Mouse (Mus musculus): ENCODE data around the gene Cdk6. TPM values are rescaled to one million over a fixed set of nuclear protein-coding genes. Genes with fewer than 3 reads are reported as not detected.
"Not testable (repeated sequence)": the region's sequence is repeated elsewhere in the genome, so short reads cannot be mapped to it uniquely, and the experiment has no call there.

The Cdk6 gene
- 1 to 10 TPM in 3 of 4 experiments, under 1 TPM in 1; 0.56 to 1.3 (median 1.2) TPM for total RNA-seq (2022)

DNA sequence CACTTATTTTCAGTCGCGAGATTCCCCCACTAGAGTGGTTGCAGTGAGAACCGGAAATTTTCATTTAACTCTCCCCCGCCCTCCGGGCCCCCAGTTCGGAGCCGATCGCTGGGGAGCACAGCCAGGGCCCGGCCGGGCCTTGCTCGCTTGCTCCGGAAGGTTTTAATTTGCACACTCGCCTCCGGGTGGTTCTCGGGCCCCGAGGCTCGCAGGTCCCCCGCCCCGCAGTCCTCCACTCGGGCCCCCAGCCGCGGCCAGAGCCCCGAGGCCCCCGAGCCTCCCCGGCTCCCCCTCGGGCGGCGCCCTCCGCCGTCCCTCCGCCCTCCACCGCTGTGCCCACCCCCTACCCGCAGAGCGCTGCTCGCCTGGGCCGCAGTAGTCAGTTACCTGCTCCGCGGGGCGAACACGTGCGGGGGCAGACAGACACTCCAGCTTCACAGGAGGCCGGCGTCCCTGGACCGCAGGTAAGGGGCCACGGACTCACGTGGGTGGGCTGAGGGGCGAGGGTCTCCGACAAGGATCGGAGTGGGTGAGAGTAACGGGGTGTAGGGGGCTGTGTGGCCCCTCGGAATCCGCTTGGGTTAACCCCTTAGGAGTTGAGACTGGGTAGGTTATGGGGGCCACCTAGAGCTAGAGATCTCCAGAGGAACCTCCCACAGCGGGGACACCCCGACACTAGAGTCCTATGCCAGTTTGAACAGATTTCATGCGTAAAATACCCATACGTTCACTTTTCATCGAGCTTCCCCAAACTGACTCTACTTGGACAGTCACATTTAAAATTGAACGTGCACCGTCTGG, at the start of gene Cdk6:
TSS of gene Cdk6 (plus strand) at position 375 of the 801 bp plus-strand sequence.
- DNase-seq (ENCODE audit: low spot score in 2 of 2) = peak in 1 of 2 experiments; percentile 8

DNA sequence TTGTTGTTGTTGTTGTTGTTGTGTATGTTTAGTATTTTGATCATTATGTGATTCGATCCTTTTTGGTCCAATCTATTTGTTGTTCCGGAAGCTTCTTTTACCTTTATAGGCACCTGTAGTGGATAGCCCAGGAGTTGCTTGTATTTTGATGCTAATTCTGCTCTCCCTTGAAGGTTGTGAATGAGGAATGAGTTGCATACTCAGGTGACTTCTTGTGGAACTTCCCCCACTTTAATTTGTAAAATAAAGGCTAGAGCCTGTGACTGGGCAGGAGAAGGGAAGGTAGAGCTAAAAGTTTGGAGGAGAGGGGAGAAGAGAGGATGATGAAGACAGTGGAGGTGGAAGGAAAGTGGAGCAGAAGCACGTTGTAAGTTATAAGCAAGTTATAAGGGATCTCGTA, 47.6 kb upstream of the Cdk6 start:
- no peak for DNase-seq (ENCODE audit: low spot score in 2 of 2)

DNA sequence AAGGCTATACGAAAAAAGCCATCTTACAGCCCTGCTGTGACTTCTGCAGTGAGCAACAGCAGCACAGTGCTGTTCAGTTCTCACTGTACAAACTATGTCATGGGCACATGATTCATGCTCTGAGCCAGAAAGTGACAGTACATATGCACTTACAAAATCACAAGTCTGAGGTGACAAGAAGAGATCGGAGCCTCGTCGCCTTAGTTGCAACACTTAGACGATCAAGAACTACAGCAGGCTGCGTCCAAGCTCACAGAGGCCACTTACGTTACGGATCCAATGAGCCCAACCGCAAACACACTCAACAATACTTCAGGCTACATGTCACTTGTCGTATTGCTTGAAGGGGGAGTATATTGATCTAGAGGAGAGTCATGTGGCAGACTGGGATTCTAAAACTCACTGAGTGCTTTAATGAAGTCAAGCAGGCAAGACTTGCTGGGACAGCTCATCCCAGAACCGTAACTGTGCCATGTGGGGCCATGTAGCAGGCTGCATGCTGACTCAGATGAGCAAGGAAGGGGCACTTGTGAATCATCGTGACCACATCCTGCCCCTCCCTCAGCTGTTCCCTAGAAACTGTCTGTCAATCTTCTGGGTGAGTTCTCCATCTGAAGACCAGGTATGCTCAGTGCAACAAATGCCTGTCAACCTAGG, 40.4 kb upstream of the Cdk6 start:
- no peak for DNase-seq (ENCODE audit: low spot score in 2 of 2)

DNA sequence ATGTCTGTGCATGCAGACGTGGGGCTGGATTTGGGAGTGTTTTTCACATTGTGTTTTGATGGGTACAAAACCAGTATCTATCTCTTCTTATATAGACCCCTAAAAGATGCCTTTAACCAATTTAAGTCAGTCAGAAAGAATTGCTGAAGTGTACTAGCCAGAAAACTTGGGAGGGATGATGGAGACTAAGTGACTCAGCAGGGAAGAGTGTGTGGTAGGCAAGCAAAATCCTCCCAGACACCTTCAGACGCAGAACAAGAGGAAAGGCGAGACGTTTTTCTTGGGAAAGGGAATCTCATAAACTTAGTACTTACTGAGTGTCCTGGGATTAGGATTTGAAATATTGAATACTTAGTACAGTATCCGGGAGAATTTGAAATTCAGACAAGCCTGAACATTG, 39.8 kb upstream of the Cdk6 start:
- no peak for DNase-seq (ENCODE audit: low spot score in 2 of 2)

DNA sequence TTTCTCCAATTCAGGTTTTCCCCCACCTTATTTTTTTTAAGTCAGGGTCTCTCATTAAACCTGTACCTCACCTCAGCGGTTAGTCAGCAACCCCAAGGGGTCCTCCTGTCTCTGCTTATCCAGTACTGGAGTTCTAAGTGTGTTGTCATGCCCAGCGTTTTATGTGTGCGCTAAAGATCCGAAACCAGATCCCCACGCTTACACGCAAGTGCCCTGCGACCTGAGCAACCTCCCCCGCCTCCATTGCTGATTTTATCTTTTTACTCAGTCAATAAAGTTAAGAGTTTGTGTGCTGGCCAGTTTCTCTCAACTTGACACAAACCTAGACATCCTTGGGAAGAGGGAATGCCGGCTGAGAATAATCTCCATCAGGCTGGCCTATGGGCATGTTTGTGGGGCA, 37.4 kb upstream of the Cdk6 start:
- no peak for DNase-seq (ENCODE audit: low spot score in 2 of 2)

DNA sequence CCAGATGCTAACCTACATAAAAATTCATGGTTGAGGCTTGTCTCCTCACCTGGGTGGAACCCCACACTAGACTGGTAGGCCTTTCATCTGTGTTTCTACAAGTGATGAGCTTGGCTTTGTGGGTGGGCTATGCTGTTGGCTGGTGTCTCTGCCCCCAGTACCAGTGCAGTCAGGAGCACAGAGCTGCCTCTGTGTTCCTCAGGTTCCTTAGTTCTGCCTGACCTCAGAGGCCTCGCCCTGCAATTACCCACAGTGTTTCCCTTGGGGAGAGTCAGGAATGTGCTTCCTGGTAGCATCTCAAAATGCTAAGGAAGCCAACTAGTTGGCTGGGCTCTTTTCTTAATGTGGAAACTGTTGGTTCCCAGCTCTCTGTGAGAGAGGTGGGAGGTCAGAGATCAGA, 35.1 kb upstream of the Cdk6 start:
- no peak for DNase-seq (ENCODE audit: low spot score in 2 of 2)

DNA sequence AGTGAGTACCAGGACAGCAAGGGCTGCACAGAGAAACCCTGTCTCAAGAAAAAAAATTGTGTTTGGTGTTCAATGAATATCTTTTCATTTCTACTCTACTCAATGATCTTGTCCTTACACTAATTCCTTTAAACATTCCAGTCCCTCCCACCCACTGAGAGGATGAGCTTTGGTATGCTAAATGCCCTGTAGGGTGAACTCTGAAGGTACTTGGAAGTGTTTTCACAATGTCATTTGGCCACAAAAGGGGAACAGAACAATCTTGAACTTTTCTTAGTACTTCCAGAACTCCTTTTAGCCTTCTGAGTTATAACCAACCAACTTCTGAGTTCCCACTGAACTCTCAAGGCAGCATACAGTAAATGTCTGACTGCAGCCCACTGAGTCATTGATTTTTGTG, 32.2 kb upstream of the Cdk6 start:
- no peak for DNase-seq (ENCODE audit: low spot score in 2 of 2)

DNA sequence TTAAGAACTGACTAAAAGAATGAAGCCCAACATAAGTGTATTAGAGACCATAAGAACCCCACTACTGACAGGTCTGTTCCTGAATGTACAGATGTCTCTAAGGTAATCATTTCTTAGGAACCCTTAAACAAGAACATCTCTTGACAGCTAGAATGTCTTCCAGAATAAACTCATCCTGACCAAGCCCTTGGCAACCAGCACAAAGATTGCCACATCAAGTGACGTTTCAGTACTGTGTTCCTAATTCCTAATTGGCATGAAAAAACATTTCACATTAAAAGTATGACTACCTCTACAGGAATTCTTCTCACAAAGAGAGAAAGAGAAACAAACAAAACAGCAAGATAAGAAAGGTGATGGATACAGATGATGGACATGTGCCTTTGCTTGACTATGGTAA, 31.7 kb upstream of the Cdk6 start:
- no peak for DNase-seq (ENCODE audit: low spot score in 2 of 2)

DNA sequence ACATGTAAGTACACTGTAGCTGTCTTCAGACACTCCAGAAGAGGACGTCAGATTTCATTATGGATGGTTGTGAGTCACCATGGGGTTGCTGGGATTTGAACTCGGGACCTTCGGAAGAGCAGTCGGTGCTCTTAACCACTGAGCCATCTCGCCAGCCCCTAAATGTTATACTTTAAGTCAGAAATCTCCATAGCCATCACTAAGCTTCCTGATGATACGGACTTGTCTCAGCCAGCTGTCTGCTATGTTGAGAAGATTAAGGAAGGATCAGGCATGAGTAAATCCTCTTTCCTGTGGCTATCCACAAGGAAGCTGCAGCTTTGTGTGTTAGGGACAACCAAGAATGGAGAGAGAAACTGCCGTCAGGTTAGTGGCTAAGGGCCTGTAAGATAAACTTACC, 30.1 kb upstream of the Cdk6 start:
- DNase-seq (ENCODE audit: low spot score in 2 of 2) = not testable (repeated sequence)

DNA sequence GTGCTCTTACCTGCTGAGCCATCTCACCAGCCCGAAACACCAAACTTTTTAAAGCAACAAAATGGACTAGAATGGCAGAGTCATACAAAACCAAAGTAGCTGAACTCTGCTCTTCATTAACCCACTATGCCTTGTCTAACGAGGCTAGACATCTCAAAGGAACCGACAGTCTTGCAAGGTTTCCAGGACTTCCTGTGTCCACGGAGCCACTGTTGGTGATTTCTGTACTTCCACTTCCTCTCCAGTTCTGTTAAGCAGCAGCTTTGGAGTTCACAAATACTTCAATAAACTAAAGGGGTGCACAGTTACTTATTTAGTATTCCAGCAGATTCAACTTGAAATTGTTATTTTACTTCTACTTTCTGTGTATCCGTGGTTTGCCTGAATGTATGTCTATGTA, 23.6 kb upstream of the Cdk6 start:
- not testable (repeated sequence) for DNase-seq (ENCODE audit: low spot score in 2 of 2)

DNA sequence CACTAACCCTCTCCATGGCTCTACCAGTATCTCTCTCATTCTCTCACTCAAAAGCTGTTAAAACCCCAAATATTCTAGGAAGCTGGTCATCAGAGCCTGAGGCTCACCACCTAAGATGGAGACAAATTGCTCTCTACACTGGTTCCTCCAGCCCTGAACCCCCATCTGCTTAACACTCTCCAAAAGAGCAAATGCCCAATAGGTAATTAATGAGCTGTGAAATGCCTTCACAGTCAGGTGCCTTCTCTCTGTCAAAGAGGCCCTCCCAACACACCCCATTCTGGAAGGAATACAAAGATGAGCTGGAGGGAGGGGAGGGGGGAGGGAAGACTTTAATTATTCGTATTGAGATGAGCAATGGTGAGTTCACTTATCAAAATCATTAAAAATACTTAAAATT, 21.1 kb upstream of the Cdk6 start:
- no peak for DNase-seq (ENCODE audit: low spot score in 2 of 2)

DNA sequence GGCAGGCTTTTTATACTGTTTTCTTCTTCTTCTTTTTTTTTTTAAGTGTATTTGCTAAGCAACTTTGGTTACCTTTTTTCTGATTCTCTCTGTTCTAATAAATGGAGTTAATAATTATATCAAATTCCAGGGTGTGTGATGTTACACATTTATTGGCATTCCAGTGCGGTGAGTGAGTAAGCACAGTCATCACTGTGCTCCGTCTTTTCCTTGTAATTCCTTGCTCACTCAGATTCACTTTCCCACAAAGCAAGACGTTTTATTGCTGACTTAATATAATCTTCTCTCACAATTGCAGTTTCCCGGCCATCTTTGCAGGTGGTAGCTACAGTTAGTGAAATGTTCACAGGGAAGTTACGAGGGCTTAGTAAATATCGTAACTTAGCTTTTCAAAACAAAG, 19.2 kb upstream of the Cdk6 start:
- no peak for DNase-seq (ENCODE audit: low spot score in 2 of 2)

DNA sequence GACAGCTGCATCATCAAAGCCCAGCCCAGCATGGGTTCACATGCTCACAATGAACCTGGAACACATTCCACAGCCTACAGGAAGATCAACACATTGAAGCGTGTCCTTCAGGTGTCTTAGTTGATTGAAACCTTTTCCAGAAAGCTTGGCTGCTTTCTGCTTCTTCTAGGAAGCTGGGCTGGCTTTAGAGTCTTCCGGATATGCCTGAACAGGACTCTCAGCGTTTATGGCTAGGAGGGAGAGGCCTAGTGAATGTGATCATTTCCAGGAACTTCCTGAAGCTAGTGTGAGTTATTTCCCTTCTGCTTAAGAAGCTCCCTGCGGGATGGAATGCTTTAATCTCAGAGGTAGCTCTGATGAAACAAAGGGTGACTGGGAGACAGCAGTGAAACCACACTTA, 17.2 kb upstream of the Cdk6 start:
- no peak for DNase-seq (ENCODE audit: low spot score in 2 of 2)

DNA sequence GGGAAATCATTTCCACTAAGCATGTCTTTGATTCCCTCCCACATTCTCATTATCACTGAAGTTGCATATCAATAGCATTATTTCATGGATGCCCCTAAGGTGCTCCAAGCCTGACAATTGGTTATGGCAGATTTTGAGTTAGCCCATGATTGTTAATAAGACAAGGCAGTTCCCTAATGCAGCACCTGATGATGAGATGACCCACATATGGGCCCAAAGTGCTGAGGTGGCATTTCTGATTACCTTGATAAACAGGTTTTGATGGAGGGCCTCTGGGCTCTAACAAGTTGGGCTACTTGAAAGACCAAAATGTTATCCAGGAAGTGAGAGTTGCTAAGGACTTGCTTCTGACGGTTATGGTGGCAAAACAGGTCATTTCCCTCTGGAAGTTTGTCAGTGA, 11.9 kb upstream of the Cdk6 start:
- DNase-seq (ENCODE audit: low spot score in 2 of 2) = no peak

DNA sequence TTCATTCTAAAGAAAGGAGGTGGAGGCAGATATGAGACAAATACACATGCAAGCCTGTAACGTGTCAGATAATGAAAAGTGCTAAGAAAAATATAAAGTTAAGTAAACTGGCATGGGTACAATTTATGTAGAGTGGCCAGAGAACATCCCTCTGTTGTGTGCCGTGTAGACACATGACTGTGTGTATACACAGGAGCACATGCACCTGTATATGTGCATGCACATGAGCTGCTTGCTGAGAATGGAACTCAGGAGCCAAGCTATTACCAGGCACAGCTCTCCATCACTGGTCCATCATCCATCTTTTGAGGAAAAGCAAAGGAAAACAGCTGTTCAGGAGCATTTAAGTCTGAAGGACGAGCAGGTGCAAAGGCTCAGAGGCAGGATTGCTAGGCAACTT, 10.4 kb upstream of the Cdk6 start:
- DNase-seq (ENCODE audit: low spot score in 2 of 2) = no peak

DNA sequence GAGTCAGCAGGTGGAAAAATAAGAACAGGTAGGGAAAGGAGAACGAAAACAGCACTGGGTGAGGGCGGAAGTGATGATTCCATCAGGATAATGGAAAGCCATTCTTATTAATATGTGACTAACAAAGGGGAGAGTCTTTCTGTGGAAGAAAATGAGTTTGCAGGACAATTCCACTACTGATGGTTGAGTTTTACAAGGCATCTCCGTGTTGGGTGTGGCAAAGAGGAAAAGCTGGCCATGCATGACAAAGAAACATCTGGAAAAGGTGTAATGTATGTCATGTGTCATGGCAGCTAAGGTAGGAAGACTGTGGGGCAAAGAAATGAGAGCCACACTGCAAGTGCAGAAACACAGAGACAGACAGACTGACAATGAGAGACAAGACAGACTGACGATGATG, 8.3 kb upstream of the Cdk6 start:
- DNase-seq (ENCODE audit: low spot score in 2 of 2) = not testable (repeated sequence)

DNA sequence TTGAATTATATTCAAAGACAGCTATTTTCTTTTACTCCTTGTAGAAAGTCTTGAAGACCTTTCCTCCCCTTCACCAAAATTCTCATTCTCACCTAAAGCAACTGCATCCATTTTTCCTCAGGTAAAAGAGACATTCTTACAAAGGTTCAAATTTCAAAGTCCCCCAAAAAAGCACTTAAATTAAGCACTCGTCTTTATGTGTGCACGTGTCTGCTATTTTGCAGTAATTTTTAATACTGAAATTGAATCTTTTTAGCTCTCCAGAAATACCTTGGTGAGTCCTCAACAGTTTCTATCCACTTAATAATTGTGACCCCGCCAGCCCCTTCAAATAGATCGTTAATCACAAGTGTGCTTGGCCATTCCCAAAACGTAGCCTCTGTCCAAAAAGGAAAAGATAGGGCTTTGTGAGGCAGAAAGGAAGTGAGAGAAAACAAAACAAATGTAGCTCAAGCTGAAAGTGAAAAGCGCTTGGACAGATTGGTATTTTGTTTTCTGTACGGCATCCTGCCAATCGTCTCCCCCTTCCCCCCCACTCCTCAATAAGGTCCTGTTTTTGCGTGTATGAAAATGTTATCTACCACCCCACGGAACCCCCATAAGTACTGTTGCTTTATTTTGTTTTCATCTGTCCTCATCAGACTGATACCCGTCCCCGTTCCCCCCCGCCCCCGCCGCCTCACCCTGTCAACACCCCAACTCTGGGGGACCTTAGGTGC, 786 bp upstream of the Cdk6 start:
- not testable (repeated sequence) for DNase-seq (ENCODE audit: low spot score in 2 of 2)

DNA sequence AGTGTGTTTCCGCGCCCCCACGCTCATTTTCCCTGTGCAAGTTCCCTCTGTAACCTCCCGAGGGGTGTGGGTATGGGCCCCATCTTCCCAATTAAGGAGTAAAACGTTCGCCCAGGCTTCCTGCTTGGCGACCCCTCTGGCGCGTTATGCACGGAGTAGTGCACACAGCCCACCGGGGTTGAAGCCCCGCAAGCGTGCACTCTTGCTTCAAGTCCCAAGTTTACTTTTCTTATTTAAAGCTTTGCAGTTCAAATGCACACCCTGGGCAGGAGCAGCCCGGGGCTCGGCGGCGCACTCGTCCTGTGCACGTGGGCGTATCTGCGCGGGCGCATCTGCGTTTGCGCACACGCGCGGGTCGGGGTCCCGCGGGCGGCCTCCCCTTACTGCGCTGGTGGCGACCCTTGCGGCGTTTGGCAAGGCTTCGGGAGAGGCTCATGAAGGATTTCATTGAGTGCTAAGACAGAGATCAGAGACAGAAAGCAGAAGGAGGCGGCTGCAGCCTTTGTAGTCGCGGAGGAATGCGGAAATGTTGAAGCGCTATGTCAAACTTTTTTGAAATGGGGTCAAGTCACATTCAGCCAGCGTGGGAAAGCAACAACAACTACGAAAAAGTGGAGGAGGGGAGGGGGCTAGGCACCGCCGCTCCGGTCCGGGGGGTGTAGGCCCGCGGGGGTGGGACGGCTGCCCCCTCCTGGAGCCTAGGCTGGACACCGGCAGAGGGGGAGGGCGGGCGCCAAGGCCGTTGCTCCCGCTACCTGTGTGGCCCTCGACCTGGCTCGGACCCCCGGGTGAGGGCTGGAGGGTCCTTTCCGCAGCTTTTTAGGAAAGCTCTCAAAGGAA, 866 bp downstream of the Cdk6 start:
- peak in 1 of 2 experiments; percentile 3 for DNase-seq (ENCODE audit: low spot score in 2 of 2)

DNA sequence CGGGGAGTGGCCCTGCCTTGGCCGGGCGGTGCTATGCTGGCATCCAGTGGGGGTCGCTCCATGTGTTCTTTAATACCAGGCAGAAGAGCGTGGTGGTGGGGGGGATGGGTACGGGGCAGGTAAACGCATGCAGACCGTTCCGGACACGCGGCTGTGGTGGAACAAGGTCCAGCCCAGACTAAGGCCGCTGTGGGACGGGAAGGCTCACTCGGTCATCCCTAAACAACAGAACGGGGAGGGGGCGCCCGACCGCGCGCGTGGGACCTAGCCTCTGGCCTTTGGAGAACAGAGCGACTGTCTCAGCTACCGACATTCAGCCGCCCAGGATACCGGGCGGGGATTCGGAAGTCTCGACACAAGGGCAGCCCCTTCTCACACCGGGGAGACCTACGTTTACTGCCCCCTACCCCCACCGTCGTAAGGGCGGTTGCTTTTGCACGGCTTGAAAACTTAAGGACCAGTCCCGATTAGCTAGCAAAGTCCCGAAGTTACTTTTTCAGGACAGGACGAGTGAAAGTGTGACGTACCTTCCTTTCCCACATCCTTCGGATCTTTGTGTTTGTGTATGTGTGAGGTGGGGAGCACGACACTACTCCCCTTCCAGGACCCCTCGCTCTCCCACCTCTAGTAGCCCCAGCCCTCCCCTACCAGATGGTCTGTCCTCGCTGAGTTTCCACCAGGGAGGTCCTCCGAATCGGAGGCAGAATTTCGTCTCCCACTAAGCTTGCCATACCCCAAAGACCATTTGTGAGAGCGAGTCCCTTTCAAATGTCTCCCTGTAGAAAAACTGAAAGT, 1.7 kb downstream of the Cdk6 start:
- no peak for DNase-seq (ENCODE audit: low spot score in 2 of 2)

DNA sequence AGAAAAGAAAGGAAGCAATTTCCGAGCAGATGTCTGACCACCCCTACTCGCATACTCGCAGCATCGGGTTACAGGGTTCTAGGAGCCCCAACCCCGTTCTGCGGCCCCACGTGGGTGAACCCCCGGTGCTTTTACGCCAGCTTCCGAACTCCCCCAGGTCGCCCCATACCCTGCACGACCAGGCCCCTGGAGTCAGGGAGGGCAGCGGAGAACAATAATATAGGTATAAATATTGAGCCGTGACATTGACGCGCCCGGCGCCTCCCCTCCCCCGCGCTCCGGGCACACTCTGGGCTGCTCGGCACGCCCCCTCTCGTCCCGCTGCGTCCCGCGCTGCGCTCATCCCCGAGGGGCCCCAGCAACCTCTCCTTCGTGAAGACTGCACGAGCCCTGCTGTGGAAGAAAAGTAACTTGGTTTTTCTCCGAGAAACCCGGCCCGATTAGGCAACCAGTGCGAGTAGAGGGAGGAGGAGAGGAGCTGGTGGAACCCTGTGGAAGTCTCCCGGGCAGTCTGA, 2.3 kb downstream of the Cdk6 start:
- peak; percentile 5 to 15 for DNase-seq (ENCODE audit: low spot score in 2 of 2)

Measured in gastrocnemius, adult 8-10 months (tissue).